Mouse (Mus musculus): ENCODE results near the gene Srek1. TPM values are rescaled to one million over a fixed set of nuclear protein-coding genes. Genes with fewer than 3 reads are reported as not detected.

Gene Srek1
- 49.6 and 53.2 TPM in 2 replicates for polyA plus RNA-seq (2015; fragmentation: Nextera tagmentation; extraction: Ambion mirVana)

- peak; percentile 96 for ATAC-seq (replicated peaks; ENCODE audit: insufficient number of reproducible peaks, insufficient read depth, low FRiP score, low read depth)
- no peaks in the 10 kb centered on the region for H3K9me3 ChIP-seq (replicated peaks)
- no peaks in the 10 kb centered on the region for H3K27me3 ChIP-seq
- under 1% methylated on average over 81 of the region's 81 CpGs for WGBS
- H3K27ac ChIP-seq: peak within 1 kb of the TSS; percentile 99
- H3K4me2 ChIP-seq: peak within 1 kb of the TSS; percentile 68
- H3K9ac ChIP-seq: peak within 1 kb of the TSS; percentile 82
- peak within 1 kb of the TSS; percentile 81 for H3K4me3 ChIP-seq
- peaks cover 26% of the 10 kb centered on the region for H3K4me1 ChIP-seq (replicated peaks)
- no peaks in the 10 kb centered on the region for H3K36me3 ChIP-seq
Measured at GRCm38 (mm10) chr13:103774119-103774757, at the start of gene Srek1. TSS of gene Srek1 (minus strand) at chr13:103774608.

GRCm38 (mm10) chr13:103822270-103822669, 47.9 kb upstream of the Srek1 start:
- 83% methylated on average over 1 of the region's 1 CpGs for WGBS
- ATAC-seq (replicated peaks; ENCODE audit: insufficient number of reproducible peaks, insufficient read depth, low FRiP score, low read depth): no peak
- Histone ChIP-seq H3K4me1 (replicated peaks) (no peaks in the 10 kb centered on the region; the same call in 1 of the 2 replicates), H3K4me3 (no peak overlapping the region), H3K9me3 (replicated peaks) (no peaks in the 10 kb centered on the region), H3K36me3 (peaks cover 20% of the 10 kb centered on the region), H3K9ac (no peak overlapping the region), H3K27ac (no peak overlapping the region), H3K4me2 (no peak overlapping the region), H3K27me3 (no peaks in the 10 kb centered on the region)

- Histone ChIP-seq H3K9me3 (replicated peaks) (no peaks in the 10 kb centered on the region), H3K27me3 (no peaks in the 10 kb centered on the region), H3K4me3 (no peak overlapping the region), H3K36me3 (peaks cover 22% of the 10 kb centered on the region), H3K9ac (no peak overlapping the region), H3K4me2 (no peak overlapping the region), H3K4me1 (replicated peaks) (no peaks in the 10 kb centered on the region; the same call in 1 of the 2 replicates), H3K27ac (no peak overlapping the region)
- ATAC-seq (replicated peaks; ENCODE audit: insufficient number of reproducible peaks, insufficient read depth, low FRiP score, low read depth): no peak
- WGBS: 36% methylated on average over 5 of the region's 5 CpGs
Measured at GRCm38 (mm10) chr13:103819377-103819776, 45.0 kb upstream of the Srek1 start.

GRCm38 (mm10) chr13:103817935-103818334, 43.5 kb upstream of the Srek1 start:
- H3K9me3 ChIP-seq (replicated peaks): no peaks in the 10 kb centered on the region
- no peak overlapping the region for H3K4me2 ChIP-seq
- no peak for ATAC-seq (replicated peaks; ENCODE audit: insufficient number of reproducible peaks, insufficient read depth, low FRiP score, low read depth)
- 89% methylated on average over 3 of the region's 3 CpGs for WGBS
- H3K36me3 ChIP-seq: peaks cover 17% of the 10 kb centered on the region
- H3K4me1 ChIP-seq (replicated peaks): no peaks in the 10 kb centered on the region; the same call in 1 of the 2 replicates
- no peak overlapping the region for H3K4me3 ChIP-seq
- no peak overlapping the region for H3K27ac ChIP-seq
- H3K27me3 ChIP-seq: no peaks in the 10 kb centered on the region
- no peak overlapping the region for H3K9ac ChIP-seq

GRCm38 (mm10) chr13:103807464-103807863, 33.1 kb upstream of the Srek1 start:
- H3K27ac ChIP-seq: no peak overlapping the region
- H3K4me1 ChIP-seq (replicated peaks): peaks cover 14% of the 10 kb centered on the region
- H3K9me3 ChIP-seq (replicated peaks): no peaks in the 10 kb centered on the region
- H3K36me3 ChIP-seq: no peaks in the 10 kb centered on the region
- WGBS: 47% methylated on average over 5 of the region's 5 CpGs
- no peak for ATAC-seq (replicated peaks; ENCODE audit: insufficient number of reproducible peaks, insufficient read depth, low FRiP score, low read depth)
- no peak overlapping the region for H3K4me2 ChIP-seq
- H3K4me3 ChIP-seq: no peak overlapping the region
- H3K9ac ChIP-seq: no peak overlapping the region
- no peaks in the 10 kb centered on the region for H3K27me3 ChIP-seq

GRCm38 (mm10) chr13:103806210-103806851, 31.9 kb upstream of the Srek1 start:
- no peak overlapping the region; the same call in 1 of the 2 replicates for H3K27ac ChIP-seq
- no peak for ATAC-seq (replicated peaks; ENCODE audit: insufficient number of reproducible peaks, insufficient read depth, low FRiP score, low read depth)
- H3K9ac ChIP-seq: no peak overlapping the region
- H3K4me3 ChIP-seq: no peak overlapping the region
- no peaks in the 10 kb centered on the region for H3K27me3 ChIP-seq
- H3K36me3 ChIP-seq: no peaks in the 10 kb centered on the region
- 40% methylated on average over 6 of the region's 6 CpGs for WGBS
- no peaks in the 10 kb centered on the region for H3K9me3 ChIP-seq (replicated peaks)
- H3K4me2 ChIP-seq: no peak overlapping the region
- H3K4me1 ChIP-seq (replicated peaks): peaks cover 14% of the 10 kb centered on the region

GRCm38 (mm10) chr13:103803721-103804120, 29.3 kb upstream of the Srek1 start:
- Histone ChIP-seq H3K4me1 (replicated peaks) (peaks cover 14% of the 10 kb centered on the region), H3K9me3 (replicated peaks) (no peaks in the 10 kb centered on the region), H3K9ac (no peak overlapping the region), H3K4me2 (no peak overlapping the region), H3K27me3 (no peaks in the 10 kb centered on the region), H3K36me3 (no peaks in the 10 kb centered on the region), H3K27ac (no peak overlapping the region), H3K4me3 (no peak overlapping the region)
- 77% methylated on average over 5 of the region's 5 CpGs for WGBS
- no peak for ATAC-seq (replicated peaks; ENCODE audit: insufficient number of reproducible peaks, insufficient read depth, low FRiP score, low read depth)

GRCm38 (mm10) chr13:103801021-103801420, 26.6 kb upstream of the Srek1 start:
- Histone ChIP-seq H3K4me2 (no peak overlapping the region), H3K27me3 (no peaks in the 10 kb centered on the region), H3K9me3 (replicated peaks) (no peaks in the 10 kb centered on the region), H3K4me1 (replicated peaks) (peaks cover under 1% of the 10 kb centered on the region; the same call in 1 of the 2 replicates), H3K4me3 (no peak overlapping the region), H3K36me3 (no peaks in the 10 kb centered on the region), H3K27ac (no peak overlapping the region), H3K9ac (no peak overlapping the region)
- no peak for ATAC-seq (replicated peaks; ENCODE audit: insufficient number of reproducible peaks, insufficient read depth, low FRiP score, low read depth)
- WGBS: 91% methylated on average over 1 of the region's 1 CpGs

- no peak overlapping the region for H3K9ac ChIP-seq
- 84% methylated on average over 9 of the region's 9 CpGs for WGBS
- H3K4me2 ChIP-seq: no peak overlapping the region
- no peaks in the 10 kb centered on the region for H3K27me3 ChIP-seq
- no peaks in the 10 kb centered on the region for H3K36me3 ChIP-seq
- no peaks in the 10 kb centered on the region for H3K4me1 ChIP-seq (replicated peaks)
- H3K27ac ChIP-seq: no peak overlapping the region
- no peaks in the 10 kb centered on the region for H3K9me3 ChIP-seq (replicated peaks)
- H3K4me3 ChIP-seq: no peak overlapping the region
- ATAC-seq (replicated peaks; ENCODE audit: insufficient number of reproducible peaks, insufficient read depth, low FRiP score, low read depth): no peak
Measured at GRCm38 (mm10) chr13:103794688-103795543, 20.5 kb upstream of the Srek1 start.

- WGBS: 29% methylated on average over 11 of the region's 11 CpGs
- no peaks in the 10 kb centered on the region for H3K36me3 ChIP-seq
- no peak overlapping the region for H3K9ac ChIP-seq
- H3K9me3 ChIP-seq (replicated peaks): no peaks in the 10 kb centered on the region
- no peak overlapping the region for H3K27ac ChIP-seq
- no peaks in the 10 kb centered on the region for H3K27me3 ChIP-seq
- H3K4me1 ChIP-seq (replicated peaks): 0 out of 2 replicates have a peak, but pooled peaks cover under 1% of the 10 kb centered on the region
- no peak for ATAC-seq (replicated peaks; ENCODE audit: insufficient number of reproducible peaks, insufficient read depth, low FRiP score, low read depth)
- H3K4me2 ChIP-seq: no peak overlapping the region
- H3K4me3 ChIP-seq: no peak overlapping the region
Measured at GRCm38 (mm10) chr13:103779922-103780585, 5.6 kb upstream of the Srek1 start.

- WGBS: 59% methylated on average over 8 of the region's 8 CpGs
- H3K27ac ChIP-seq: no peak overlapping the region
- no peaks in the 10 kb centered on the region for H3K27me3 ChIP-seq
- H3K36me3 ChIP-seq: no peaks in the 10 kb centered on the region
- no peak overlapping the region for H3K4me2 ChIP-seq
- no peak overlapping the region for H3K4me3 ChIP-seq
- ATAC-seq (replicated peaks; ENCODE audit: insufficient number of reproducible peaks, insufficient read depth, low FRiP score, low read depth): no peak
- no peak overlapping the region for H3K9ac ChIP-seq
- no peaks in the 10 kb centered on the region for H3K9me3 ChIP-seq (replicated peaks)
- H3K4me1 ChIP-seq (replicated peaks): peaks cover 14% of the 10 kb centered on the region
Measured at GRCm38 (mm10) chr13:103777126-103777525, 2.7 kb upstream of the Srek1 start.

All from heart, embryonic 15.5 days (tissue).